Mouse (Mus musculus): ENCODE measurements around the gene Clic6. TPM values are rescaled to one million over a fixed set of nuclear protein-coding genes. Genes with fewer than 3 reads are reported as not detected.

The Clic6 gene
- polyA plus RNA-seq, 1 experiment = 3.6 TPM

GRCm38 (mm10) chr16:92581767-92582166, 96.2 kb downstream of the Clic6 start:
- Histone ChIP-seq H3K27ac (ENCODE audit: insufficient read depth, low read depth, low read length) (no peak overlapping the region), H3K27me3 (replicated peaks; ENCODE audit: control insufficient read depth, insufficient read depth, low read length) (no peaks in the 10 kb centered on the region), H3K4me1 (ENCODE audit: control insufficient read depth, insufficient read depth, low read length) (no peaks in the 10 kb centered on the region), H3K36me3 (ENCODE audit: control insufficient read depth, insufficient read depth, low read length) (no peaks in the 10 kb centered on the region), H3K4me3 (ENCODE audit: insufficient read depth, low read depth, low read length) (no peak overlapping the region)
- TF ChIP-seq CTCF (conservative IDR thresholded peaks at IDR 0.05; ENCODE audit: insufficient read depth, insufficient read length, low read depth, low read length) = no peak
- no peak for TF ChIP-seq POLR2A (IDR thresholded peaks at IDR 0.05; ENCODE audit: low read depth, low read length)
- no peak for DNase-seq
- WGBS = 79% methylated on average over 10 of the region's 10 CpGs

GRCm38 (mm10) chr16:92587836-92588235, 102.3 kb downstream of the Clic6 start:
- DNase-seq = no peak

More at GRCm38 (mm10) chr16:92587836-92588235, 102.3 kb downstream of the Clic6 start:
- no peak overlapping the region for H3K27ac ChIP-seq (ENCODE audit: insufficient read depth, low read depth, low read length)
- no peak overlapping the region for H3K4me3 ChIP-seq (ENCODE audit: insufficient read depth, low read depth, low read length)
- no peaks in the 10 kb centered on the region for H3K36me3 ChIP-seq (ENCODE audit: control insufficient read depth, insufficient read depth, low read length)
- H3K27me3 ChIP-seq (replicated peaks; ENCODE audit: control insufficient read depth, insufficient read depth, low read length) = no peaks in the 10 kb centered on the region
- no peaks in the 10 kb centered on the region for H3K4me1 ChIP-seq (ENCODE audit: control insufficient read depth, insufficient read depth, low read length)
- WGBS = 65% methylated on average over 4 of the region's 4 CpGs
- TF ChIP-seq POLR2A (IDR thresholded peaks at IDR 0.05; ENCODE audit: low read depth, low read length) (no peak), CTCF (conservative IDR thresholded peaks at IDR 0.05; ENCODE audit: insufficient read depth, insufficient read length, low read depth, low read length) (no peak)

Other genes with a start within 250 kb of the Clic6 start
- not detected in 2 replicates for gene Kcne2, start 193.3 kb upstream of the Clic6 start, polyA plus RNA-seq (2012; rRNA removed)
- 30.4 and 32.6 TPM in 2 replicates for gene Smim11, start 184.4 kb upstream of the Clic6 start, polyA plus RNA-seq (2012; rRNA removed)
- gene Fam243, start 164.3 kb upstream of the Clic6 start, polyA plus RNA-seq (2012; rRNA removed) = 0.56 and 0.74 TPM in 2 replicates
- gene Kcne1, start 126.3 kb upstream of the Clic6 start, polyA plus RNA-seq (2012; rRNA removed) = 34.3 and 37.4 TPM in 2 replicates
- gene Rcan1, start 14.9 kb upstream of the Clic6 start, polyA plus RNA-seq (2012; rRNA removed) = 36.2 and 44.4 TPM in 2 replicates